Mouse (Mus musculus): ENCODE data around the gene Men1. TPM values are rescaled to one million over a fixed set of nuclear protein-coding genes. Genes with fewer than 3 reads are reported as not detected.
"Not testable (repeated sequence)": the region's sequence is repeated elsewhere in the genome, so short reads cannot be mapped to it uniquely, and the experiment has no call there.

The Men1 gene
- polyA plus RNA-seq, 1 experiment from 2014 or later, result 42.1 TPM

DNA sequence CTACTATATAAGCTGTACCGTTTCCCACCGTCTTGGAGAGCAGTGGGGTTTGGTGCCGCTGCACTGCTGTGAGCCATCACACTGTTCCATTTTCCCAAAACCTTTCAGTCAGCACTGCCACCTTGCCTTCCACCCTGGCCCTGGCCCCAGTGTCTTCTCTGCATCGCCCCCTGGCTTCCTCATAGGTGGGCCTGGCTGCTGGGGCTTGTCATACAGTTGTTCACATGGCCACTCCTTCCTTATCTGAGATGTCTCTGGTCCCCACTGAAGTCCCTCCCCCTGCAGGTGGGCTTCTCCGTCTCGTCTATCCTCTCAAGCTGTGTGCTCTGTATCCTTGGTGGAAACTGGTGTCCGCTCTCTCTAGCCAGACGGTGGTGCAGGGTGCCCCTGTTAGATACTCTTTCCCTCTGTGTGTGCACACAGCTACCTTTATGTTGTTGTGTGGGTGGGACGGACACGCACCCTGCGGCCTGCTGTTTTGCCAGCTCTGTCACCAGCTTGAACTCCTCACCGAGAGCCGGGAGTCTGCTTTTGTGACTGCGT lies 45.0 kb upstream of the Men1 start:
- no peaks in the 10 kb centered on the region for H3K27me3 ChIP-seq (replicated peaks; ENCODE audit: insufficient read depth, low read length)
- 88% methylated on average over 14 of the region's 14 CpGs for WGBS
- ATAC-seq (no peak), DNase-seq (ENCODE audit: low spot score) (no peak)
- 0 out of 2 replicates have a peak, but pooled peaks cover 4% of the 10 kb centered on the region for H3K36me3 ChIP-seq (ENCODE audit: insufficient read depth, low read length)
- no peak overlapping the region for H3K4me3 ChIP-seq (ENCODE audit: low read depth, low read length)
- no peak overlapping the region for H3K4me2 ChIP-seq (replicated peaks; ENCODE audit: low read depth, low read length)
- no peak overlapping the region for H3K27ac ChIP-seq (ENCODE audit: low read length)
- H3K4me1 ChIP-seq (ENCODE audit: insufficient read depth, low read depth, low read length), result peaks cover 11% of the 10 kb centered on the region
- no peak overlapping the region for H3K9ac ChIP-seq (replicated peaks; ENCODE audit: low read depth)
- no peaks in the 10 kb centered on the region for H3K9me3 ChIP-seq (ENCODE audit: low read length)
- TF ChIP-seq EP300 (IDR thresholded peaks at IDR 0.05) (no peak), CTCF (IDR thresholded peaks at IDR 0.05) (no peak; the same call in 1 of the 2 replicates)

DNA sequence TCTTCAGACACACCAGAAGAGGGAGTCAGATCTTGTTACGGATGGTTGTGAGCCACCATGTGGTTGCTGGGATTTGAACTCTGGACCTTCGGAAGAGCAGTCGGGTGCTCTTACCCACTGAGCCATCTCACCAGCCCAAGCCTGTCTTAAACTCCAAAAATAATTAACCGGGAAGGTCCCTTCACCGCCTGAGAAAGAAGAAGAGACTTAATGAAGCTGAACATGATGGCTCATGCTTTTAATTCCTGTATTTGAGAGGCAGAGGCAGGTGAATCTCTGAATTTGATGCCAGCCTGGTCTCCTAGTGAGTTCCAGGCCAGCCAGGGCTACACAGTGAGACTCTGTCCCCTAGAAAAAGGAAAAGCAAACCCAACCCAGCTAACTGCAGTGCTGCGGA lies 44.1 kb upstream of the Men1 start:
- H3K9ac ChIP-seq (replicated peaks; ENCODE audit: low read depth); H3K4me2 ChIP-seq (replicated peaks; ENCODE audit: low read depth, low read length); H3K9me3 ChIP-seq (ENCODE audit: low read length); H3K36me3 ChIP-seq (ENCODE audit: insufficient read depth, low read length); H3K27me3 ChIP-seq (replicated peaks; ENCODE audit: insufficient read depth, low read length); ATAC-seq; H3K4me3 ChIP-seq (ENCODE audit: low read depth, low read length); DNase-seq (ENCODE audit: low spot score); H3K4me1 ChIP-seq (ENCODE audit: insufficient read depth, low read depth, low read length): not testable (repeated sequence)
- 92% methylated on average over 5 of the region's 6 CpGs for WGBS
- H3K27ac ChIP-seq (ENCODE audit: low read length), result 0 out of 2 replicates have a peak overlapping the region, but pooled peaks have one; percentile 20

DNA sequence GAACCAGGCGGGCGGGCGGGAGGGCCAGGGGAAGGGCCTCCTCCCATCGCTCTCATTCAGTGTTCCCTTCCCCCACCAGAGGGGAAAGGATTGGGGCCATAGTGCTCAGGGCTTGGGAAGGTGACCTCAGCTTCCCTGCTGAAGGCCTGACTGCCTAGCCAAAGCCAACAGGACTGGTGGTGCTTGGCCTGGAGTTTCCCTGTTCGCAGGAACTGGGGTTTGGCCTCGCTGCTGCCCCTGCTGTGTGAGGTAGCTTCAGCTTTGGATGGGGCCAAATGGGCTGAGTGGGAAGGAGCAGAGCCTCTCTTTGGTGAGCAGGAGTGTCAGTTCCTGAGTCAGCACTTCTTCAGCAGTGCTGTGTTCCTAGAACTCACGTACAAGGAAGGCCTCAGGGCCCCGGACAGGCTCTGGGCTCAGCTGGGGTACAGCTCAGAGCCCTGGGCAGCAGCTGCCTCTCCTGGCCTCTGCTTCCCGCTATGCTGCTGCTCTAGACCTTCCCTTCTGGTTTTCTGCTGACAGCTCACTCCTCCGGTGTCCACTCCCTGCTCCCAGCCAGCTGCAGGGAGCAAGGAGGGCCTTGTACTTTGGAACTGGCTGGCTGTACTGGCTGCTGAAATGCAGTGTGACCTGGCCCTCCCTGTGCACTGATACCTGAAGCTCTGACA lies 43.5 kb upstream of the Men1 start:
- DNase-seq (ENCODE audit: low spot score) (no peak), ATAC-seq (peak; percentile 10)
- H3K9ac ChIP-seq (replicated peaks; ENCODE audit: low read depth), result no peak overlapping the region
- TF ChIP-seq CTCF (IDR thresholded peaks at IDR 0.05) (no peak; the same call in 1 of the 2 replicates), EP300 (IDR thresholded peaks at IDR 0.05) (no peak)
- H3K36me3 ChIP-seq (ENCODE audit: insufficient read depth, low read length), result peaks cover 10% of the 10 kb centered on the region; the same call in 1 of the 2 replicates
- no peaks in the 10 kb centered on the region for H3K27me3 ChIP-seq (replicated peaks; ENCODE audit: insufficient read depth, low read length)
- WGBS, result 83% methylated on average over 10 of the region's 10 CpGs
- H3K4me3 ChIP-seq (ENCODE audit: low read depth, low read length), result no peak overlapping the region
- H3K4me1 ChIP-seq (ENCODE audit: insufficient read depth, low read depth, low read length), result peaks cover under 1% of the 10 kb centered on the region; the same call in 1 of the 2 replicates
- 0 out of 2 replicates have a peak overlapping the region, but pooled peaks have one; percentile 20 for H3K27ac ChIP-seq (ENCODE audit: low read length)
- H3K4me2 ChIP-seq (replicated peaks; ENCODE audit: low read depth, low read length), result no peak overlapping the region
- no peaks in the 10 kb centered on the region for H3K9me3 ChIP-seq (ENCODE audit: low read length)

DNA sequence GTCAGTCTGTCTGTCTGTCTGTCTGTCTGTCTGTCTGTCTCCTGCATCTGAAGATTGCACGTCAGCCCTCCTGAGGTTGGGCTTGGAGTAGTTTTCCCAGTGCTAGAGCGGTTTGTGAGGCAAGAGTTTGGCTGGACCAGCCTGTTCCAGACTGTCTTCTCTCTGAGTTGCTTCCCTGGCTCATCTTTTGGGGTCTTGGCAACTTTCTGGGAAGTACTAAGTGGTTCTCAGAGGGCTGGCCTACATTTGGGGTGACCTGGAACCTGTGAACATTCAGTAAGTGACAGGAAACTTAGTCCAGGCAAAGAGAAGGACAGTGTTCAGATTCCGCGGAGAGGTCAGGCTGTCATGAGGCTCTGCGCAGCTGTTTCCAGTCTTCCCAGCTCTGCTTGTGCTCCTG lies 42.5 kb upstream of the Men1 start:
- Histone ChIP-seq H3K36me3 (ENCODE audit: insufficient read depth, low read length) (peaks cover 11% of the 10 kb centered on the region; the same call in 1 of the 2 replicates), H3K27me3 (replicated peaks; ENCODE audit: insufficient read depth, low read length) (no peaks in the 10 kb centered on the region), H3K4me1 (ENCODE audit: insufficient read depth, low read depth, low read length) (no peaks in the 10 kb centered on the region), H3K4me3 (ENCODE audit: low read depth, low read length) (no peak overlapping the region), H3K4me2 (replicated peaks; ENCODE audit: low read depth, low read length) (no peak overlapping the region), H3K9ac (replicated peaks; ENCODE audit: low read depth) (no peak overlapping the region), H3K9me3 (ENCODE audit: low read length) (no peaks in the 10 kb centered on the region), H3K27ac (ENCODE audit: low read length) (no peak overlapping the region)
- no peak for TF ChIP-seq EP300 (IDR thresholded peaks at IDR 0.05)
- no peak for TF ChIP-seq CTCF (IDR thresholded peaks at IDR 0.05)
- no peak for ATAC-seq
- 92% methylated on average over 5 of the region's 5 CpGs for WGBS
- DNase-seq (ENCODE audit: low spot score), result no peak

DNA sequence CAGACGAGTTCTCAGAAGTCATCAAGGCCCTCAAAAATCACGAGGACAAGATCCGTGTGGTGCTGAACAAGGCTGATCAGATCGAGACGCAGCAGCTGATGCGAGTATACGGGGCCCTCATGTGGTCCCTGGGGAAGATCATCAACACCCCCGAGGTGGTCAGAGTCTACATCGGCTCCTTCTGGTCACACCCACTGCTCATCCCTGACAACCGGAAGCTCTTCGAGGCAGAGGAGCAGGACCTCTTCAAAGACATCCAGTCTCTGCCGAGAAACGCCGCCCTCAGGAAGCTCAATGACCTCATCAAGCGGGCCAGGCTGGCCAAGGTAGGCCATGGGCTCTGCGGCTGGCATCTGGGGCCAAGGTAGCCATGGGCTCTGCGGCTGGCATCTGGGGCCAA lies 40.5 kb upstream of the Men1 start:
- Histone ChIP-seq H3K4me3 (ENCODE audit: low read depth, low read length) (no peak overlapping the region), H3K4me2 (replicated peaks; ENCODE audit: low read depth, low read length) (no peak overlapping the region), H3K36me3 (ENCODE audit: insufficient read depth, low read length) (peaks cover 19% of the 10 kb centered on the region; the same call in 1 of the 2 replicates), H3K4me1 (ENCODE audit: insufficient read depth, low read depth, low read length) (no peaks in the 10 kb centered on the region; the same call in 1 of the 2 replicates), H3K27ac (ENCODE audit: low read length) (no peak overlapping the region), H3K27me3 (replicated peaks; ENCODE audit: insufficient read depth, low read length) (no peaks in the 10 kb centered on the region), H3K9ac (replicated peaks; ENCODE audit: low read depth) (no peak overlapping the region), H3K9me3 (ENCODE audit: low read length) (no peaks in the 10 kb centered on the region)
- TF ChIP-seq EP300 (IDR thresholded peaks at IDR 0.05) (no peak), CTCF (IDR thresholded peaks at IDR 0.05) (no peak)
- no peak for DNase-seq (ENCODE audit: low spot score)
- ATAC-seq, result no peak
- 88% methylated on average over 17 of the region's 17 CpGs for WGBS

DNA sequence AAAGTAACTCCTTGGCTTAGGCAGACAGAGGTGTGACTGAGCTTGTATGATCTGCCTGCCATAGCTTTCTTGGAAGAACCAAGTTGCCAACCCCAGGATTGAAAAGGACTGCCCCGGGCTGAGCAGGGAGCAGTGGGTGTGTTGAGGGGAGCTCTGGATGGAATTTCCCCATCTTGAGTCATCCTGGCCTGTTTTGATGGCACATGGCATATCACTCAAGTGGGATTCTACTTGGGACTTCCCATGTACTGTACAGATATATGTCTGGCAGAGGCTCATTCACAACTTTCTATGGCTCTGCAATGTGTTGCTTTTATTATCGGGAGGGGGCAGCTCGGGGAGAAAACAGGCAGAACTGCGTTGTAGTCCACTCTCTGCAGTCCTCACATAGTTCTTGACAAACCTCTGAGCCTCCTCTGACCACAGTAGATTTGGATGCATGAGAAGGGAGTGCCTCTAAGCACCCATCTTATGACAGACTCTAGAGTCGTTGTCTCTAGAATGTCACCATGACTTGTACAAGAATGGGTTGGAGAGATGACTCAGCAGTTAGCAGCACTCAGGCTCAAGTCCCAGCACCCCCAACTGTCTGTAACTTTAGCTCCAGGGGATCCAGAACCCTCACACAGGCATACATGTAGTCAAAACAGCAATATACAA lies 38.1 kb upstream of the Men1 start:
- no peak overlapping the region for H3K9ac ChIP-seq (replicated peaks; ENCODE audit: low read depth)
- peaks cover 19% of the 10 kb centered on the region; the same call in 1 of the 2 replicates for H3K36me3 ChIP-seq (ENCODE audit: insufficient read depth, low read length)
- H3K4me2 ChIP-seq (replicated peaks; ENCODE audit: low read depth, low read length), result no peak overlapping the region
- H3K4me1 ChIP-seq (ENCODE audit: insufficient read depth, low read depth, low read length), result no peaks in the 10 kb centered on the region; the same call in 1 of the 2 replicates
- DNase-seq (ENCODE audit: low spot score) (no peak), ATAC-seq (no peak)
- no peaks in the 10 kb centered on the region for H3K9me3 ChIP-seq (ENCODE audit: low read length)
- H3K4me3 ChIP-seq (ENCODE audit: low read depth, low read length), result no peak overlapping the region
- 85% methylated on average over 5 of the region's 5 CpGs for WGBS
- TF ChIP-seq CTCF (IDR thresholded peaks at IDR 0.05) (no peak), EP300 (IDR thresholded peaks at IDR 0.05) (no peak)
- no peaks in the 10 kb centered on the region for H3K27me3 ChIP-seq (replicated peaks; ENCODE audit: insufficient read depth, low read length)
- H3K27ac ChIP-seq (ENCODE audit: low read length), result no peak overlapping the region

All from lung, postnatal 0 days (tissue).